Mouse (Mus musculus): Measurements from ENCODE around the gene Cep170b.

Cep170b gene

GRCm38 (mm10) chr12:112720216-112720615, at the start of gene Cep170b:
Gene Cep170b, plus strand, starts transcription at chr12:112720455.
- no peak for DNase-seq (ENCODE audit: low read depth)

DNA sequence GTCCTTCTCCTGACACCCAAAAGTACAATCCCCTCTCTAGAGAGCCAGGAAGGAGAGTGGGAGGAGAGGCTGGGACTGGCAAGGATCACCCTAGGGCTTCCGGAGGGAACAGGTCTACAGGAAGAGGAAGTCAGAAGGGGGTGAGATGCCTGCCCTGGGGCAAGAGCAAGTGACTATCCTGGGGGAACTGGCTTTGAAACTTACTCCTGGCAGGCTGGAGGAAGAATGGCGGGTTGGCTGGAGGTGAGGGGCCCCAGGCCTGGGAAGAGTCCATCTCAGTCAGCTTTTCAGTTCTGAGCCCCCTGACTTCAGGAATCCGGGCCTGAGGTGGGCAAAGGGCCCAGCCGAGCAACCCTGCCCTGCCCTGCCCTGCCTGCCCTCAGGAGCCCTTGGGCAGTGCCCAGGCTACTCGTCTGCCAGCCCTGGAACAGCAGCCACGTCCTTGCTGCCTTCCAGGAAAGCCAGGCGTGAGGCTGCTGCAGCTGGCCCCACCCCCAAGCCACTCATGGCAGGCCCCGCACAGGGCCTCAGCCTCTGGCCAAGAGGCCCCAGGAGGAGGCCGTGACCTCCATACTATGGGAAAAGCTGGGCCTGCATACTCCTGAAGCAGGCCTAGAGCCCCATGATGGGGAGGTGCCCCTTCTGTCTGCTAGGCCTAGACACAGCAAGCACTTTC, 49.4 kb upstream of the Cep170b start:
- peak; percentile 42 for DNase-seq (ENCODE audit: low read depth)

DNA sequence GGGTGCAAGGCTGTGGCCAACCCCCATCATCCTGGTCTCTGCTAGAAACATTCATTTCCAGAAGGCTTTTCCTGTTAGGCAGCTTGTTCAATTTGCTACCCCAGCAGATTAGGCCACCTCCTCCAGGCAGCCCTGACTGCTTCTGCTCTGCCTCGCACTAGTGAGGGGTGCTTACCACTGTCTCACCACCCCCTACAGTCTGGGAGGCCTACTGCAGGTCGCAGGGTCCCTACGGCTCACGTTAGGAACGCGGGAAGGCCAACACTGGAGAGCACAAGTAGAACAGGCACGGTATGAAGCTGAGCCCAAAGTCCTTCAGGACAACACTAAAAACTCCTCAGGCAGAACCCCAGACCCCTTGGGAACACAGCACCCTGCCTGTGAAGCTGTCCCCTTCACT, 48.4 kb upstream of the Cep170b start:
- DNase-seq (ENCODE audit: low read depth) = no peak

DNA sequence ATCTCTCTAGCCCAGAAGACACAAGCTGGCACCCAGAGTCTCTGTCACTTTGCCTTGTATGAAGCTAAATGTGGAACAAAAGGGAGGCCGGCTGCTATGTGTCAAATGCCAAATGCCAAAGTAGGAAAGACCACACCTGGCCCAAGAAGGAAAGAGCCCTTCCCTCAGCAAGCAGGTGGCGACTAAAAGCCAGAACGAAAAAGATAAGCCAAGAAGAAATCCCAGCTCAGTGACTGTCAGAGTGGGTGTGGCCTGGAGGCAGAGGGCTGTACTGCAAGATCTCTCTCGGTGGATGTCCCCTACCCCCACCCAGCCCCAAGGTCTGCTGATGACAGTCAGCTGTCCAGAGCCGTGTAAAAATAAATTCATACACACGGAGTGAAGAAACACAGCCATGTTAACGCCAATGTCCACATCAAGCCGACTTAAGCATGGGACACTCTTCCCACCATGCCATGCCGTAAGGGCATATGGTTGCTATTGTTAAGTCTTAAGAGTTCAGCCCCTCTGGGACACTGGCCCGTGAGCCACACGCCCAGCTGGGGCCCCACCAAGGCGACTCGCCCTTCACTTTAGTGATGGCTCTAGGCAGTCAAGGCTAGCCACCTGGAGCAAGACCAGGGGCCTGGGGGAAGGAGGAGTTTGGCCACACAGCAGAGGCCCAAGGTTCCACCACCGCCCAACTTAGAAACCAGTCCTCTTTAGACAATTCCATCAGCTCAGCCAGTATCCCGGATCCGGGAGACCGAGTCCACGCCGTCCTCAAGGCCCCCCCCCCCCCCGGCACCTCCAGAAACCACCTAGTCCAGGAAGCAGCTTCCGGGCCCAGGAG, 47.3 kb upstream of the Cep170b start:
- peak; percentile 55 for DNase-seq (ENCODE audit: low read depth)

DNA sequence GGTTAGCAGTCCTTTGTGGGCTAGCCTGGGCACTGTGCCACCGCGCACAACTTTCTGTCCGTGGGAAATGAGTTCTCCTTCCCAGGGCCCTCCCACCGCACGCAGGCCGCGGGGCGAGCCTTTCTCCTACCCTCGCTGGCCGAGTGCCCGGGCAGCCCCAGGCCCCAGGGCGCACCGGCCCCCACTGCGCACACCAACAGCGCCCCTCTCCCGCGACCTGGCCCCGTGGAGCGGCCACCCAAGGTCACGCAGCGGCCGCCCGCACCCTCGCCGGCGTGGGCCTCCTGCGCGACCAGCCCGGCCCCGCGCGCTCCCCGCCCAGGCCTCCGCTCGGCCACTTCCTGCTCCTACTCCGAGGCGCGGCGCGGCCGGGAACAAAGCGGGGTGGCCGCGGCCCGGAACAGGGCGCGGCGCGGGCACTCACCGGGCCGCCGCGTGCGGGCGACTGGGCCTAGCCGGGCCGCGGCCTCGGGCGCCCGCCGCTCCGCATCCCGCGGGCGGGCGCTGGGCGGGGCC, 46.6 kb upstream of the Cep170b start:
- peak; percentile 70 for DNase-seq (ENCODE audit: low read depth)

DNA sequence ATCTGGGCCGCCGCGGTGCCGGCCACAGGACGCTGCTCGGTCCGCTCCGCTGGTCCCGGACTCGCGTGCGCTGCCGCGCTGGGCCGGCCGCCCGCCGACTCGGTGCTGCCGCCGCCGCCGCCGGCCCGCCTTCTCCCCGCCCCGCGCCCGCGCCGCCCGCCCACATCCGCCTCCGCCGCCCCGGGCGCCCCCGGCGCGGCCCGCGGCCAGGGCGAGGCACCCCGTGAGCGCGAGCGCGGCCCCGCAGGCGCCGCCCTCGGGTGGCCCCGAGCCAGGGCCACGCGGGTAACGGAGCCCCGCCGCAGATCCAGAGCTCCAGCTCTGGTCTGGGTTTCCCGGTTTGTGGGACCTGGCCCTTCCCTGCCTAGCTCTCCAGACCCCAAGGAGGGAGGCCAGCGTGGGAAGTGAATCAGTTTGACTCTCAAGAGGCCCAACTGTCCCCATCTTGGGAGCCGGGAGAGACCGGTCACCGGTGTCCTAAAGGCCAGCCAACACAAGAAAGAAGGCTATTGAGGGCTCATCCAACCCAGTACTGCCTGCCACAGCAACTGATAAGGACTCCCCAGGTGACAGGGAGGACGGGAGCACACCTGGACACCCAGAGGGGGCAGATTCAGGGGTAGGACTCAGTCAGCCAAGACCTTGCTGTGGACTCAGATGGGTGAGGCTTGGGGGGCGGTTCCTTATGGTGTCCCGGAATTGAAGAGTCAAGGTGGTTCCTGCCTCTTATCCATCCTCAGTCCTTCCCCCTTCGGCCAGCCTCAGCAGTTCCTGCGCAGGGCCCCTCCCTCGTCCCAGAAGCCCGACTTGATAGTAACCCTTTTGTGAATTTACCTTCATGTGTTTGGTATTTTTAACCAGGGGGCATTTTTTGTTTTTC, 45.9 kb upstream of the Cep170b start, which contains the start of gene Akt1:
TSS of gene Akt1 (minus strand) at position 753 of the 880 bp plus-strand sequence.
- DNase-seq (ENCODE audit: low read depth) = peak; percentile 78

GRCm38 (mm10) chr12:112675245-112676035, 44.8 kb upstream of the Cep170b start:
- peak; percentile 93 for DNase-seq (ENCODE audit: low read depth)

GRCm38 (mm10) chr12:112677076-112677475, 43.2 kb upstream of the Cep170b start:
- peak; percentile 76 for DNase-seq (ENCODE audit: low read depth)

- DNase-seq (ENCODE audit: low read depth) = no peak
These were observed 42.2 kb upstream of the Cep170b start for GRCm38 (mm10) chr12:112677943-112678554.

- no peak for DNase-seq (ENCODE audit: low read depth)
These were observed 41.7 kb upstream of the Cep170b start, which contains the start of gene Zbtb42 for GRCm38 (mm10) chr12:112678555-112679026. Gene Zbtb42, plus strand, starts transcription at chr12:112678828.

- no peak for DNase-seq (ENCODE audit: low read depth)
These were observed 40.9 kb upstream of the Cep170b start for GRCm38 (mm10) chr12:112679027-112679996.

DNA sequence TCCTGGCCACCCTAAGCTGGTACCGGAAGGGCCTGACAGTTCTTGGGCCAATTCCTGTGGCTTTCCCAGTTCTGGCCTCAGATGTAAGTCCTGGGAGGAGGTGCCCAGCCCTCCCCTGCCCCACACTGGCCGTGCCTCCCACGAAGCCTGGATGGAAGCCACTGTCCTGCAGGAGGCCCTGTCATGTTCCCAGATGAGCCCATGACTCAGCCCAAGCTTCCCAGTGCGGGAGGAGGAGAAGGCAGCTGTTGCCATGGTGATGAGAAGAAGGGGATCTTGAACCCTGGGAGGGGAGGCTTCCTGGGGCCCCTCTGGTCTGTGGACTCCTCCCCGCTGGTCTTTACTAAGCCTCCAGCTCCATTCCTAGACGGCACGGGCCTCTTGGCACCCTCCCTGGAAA, 36.9 kb upstream of the Cep170b start:
- DNase-seq (ENCODE audit: low read depth) = peak; percentile 87

GRCm38 (mm10) chr12:112688458-112688857, 31.8 kb upstream of the Cep170b start:
- no peak for DNase-seq (ENCODE audit: low read depth)

- peak; percentile 98 for DNase-seq (ENCODE audit: low read depth)
These were observed 26.8 kb upstream of the Cep170b start for GRCm38 (mm10) chr12:112693185-112694126.

GRCm38 (mm10) chr12:112694127-112694475, 26.2 kb upstream of the Cep170b start:
- no peak for DNase-seq (ENCODE audit: low read depth)

DNA sequence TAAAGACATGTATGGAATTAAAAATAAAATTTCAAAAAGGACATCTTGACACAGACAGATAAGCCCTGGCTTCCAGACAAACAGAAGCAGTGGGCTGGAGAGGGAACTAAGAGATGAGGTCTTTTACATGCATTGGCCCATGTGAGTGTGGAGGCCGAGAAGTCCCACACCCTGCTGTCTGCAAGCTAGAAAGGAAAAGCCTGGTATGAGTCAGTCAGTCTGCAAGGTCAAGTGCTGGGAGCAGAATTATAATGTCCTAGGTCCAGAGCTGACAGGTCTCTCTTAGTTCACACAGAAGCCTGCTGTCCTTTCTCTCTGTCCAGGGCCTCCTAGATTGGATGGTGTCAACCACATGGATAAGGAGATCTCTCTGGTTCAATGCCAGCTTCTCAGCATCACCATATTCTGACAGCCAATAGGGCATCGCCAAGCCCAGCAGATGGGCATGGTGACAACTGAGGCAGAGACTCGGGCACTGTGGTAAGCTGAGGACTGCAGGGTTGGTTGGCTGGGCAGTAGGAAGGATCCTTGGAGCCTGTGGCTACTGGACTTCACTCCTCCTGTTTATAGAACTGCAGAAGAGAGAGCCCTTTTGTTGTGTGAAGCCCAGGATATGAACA, 23.3 kb upstream of the Cep170b start:
- no peak for DNase-seq (ENCODE audit: low read depth)

- DNase-seq (ENCODE audit: low read depth) = no peak
These were observed 19.7 kb upstream of the Cep170b start for GRCm38 (mm10) chr12:112700522-112700921.

Data from NIH3T3 (cell line).